Mouse (Mus musculus) hindbrain, embryonic 12.5 days (tissue): ENCODE measurements around the gene Gpr183. TPM values are rescaled to one million over a fixed set of nuclear protein-coding genes. Genes with fewer than 3 reads are reported as not detected.

Source experiments
- ATAC-seq: fragments of 200-750 bp; cut with Nextera tagmentation; 2 replicates; pipeline ENCODE4 v1.8.0; 2017; ENCODE audit warnings: moderate TSS enrichment; ENCODE audit not compliant: low FRiP score
- H3K27ac ChIP-seq: fragments of 300-500 bp; sonication (generic); 2 replicates; pipeline ENCODE4 v1.5.1; 2016; ENCODE audit warnings: mild to moderate bottlenecking
- H3K27me3 ChIP-seq: fragments of 300-500 bp; sonication (generic); 2 replicates; pipeline ENCODE4 v1.6.1; 2016; ENCODE audit warnings: mild to moderate bottlenecking
- H3K36me3 ChIP-seq: fragments of 300-500 bp; sonication (generic); 2 replicates; pipeline ENCODE4 v1.6.1; 2016; ENCODE audit warnings: mild to moderate bottlenecking
- H3K4me1 ChIP-seq: fragments of 300-500 bp; sonication (generic); 2 replicates; pipeline ENCODE4 v1.6.1; 2016
- H3K4me2 ChIP-seq: fragments of 300-500 bp; sonication (generic); replicated peaks from 2 replicates; pipeline ENCODE4 v1.6.1; 2016; ENCODE audit warnings: mild to moderate bottlenecking
- H3K4me3 ChIP-seq: fragments of 300-500 bp; sonication (generic); 2 replicates; pipeline ENCODE4 v1.5.1; 2016; ENCODE audit warnings: mild to moderate bottlenecking
- H3K9ac ChIP-seq: fragments of 300-500 bp; sonication (generic); 2 replicates; pipeline ENCODE4 v1.6.1; 2016; ENCODE audit warnings: mild to moderate bottlenecking, moderate library complexity
- H3K9me3 ChIP-seq: fragments of 300-500 bp; sonication (generic); replicated peaks from 2 replicates; pipeline ENCODE4 v1.6.1; 2016; ENCODE audit warnings: mild to moderate bottlenecking
- WGBS: fragments of 180-500 bp; shearing (Covaris S2); methylation state at CpG from one replicate; pipeline ENCODE4 v1.1.7; 2016; 5-methylcytosine and 5-hydroxymethylcytosine counted together
- polyA plus RNA-seq: library from polyadenylated mRNA; unstranded; fragments of >200 nt; fragmentation: Nextera tagmentation; extraction: Ambion mirVana; gene quantifications from 2 replicates; pipeline ENCODE4 v1.2.1, GENCODE M21; 2016

Gene Gpr183
- polyA plus RNA-seq, 1 experiment from 2014 or later: 2.1 TPM

DNA sequence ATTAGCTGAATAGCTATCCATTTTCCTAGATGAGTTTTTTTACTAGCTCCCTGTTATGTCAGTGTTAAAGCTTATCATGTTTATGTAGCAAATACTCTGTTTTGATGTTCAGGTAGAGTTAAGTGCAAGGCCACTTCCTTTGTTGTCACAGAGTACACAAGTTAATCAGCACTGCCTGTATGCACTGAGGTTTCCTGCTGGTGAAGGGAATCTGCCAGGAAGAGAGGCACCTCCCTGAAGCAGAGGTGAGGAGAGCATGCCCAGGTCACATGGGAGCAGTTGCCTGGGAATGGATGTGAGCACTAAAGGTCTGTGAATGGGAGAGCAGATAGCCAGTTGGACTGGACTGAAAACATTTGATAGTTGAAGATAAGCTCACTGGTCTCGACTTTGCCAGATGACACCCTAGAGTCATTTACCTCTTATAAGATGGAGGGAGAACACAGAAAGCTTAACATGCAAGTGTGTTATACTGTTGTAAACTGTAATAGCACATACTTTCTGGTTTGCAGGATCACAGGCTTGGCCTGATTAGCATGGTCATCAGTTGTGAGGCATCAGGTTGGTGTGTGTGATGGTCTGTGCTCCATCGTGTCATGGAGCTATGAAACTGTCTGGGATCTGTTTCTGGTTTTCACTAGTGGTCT is 13.5 kb downstream of the Gpr183 start:
- Histone ChIP-seq H3K36me3 (no peaks in the 10 kb centered on the region; the same call in 1 of the 2 replicates), H3K4me1 (no peaks in the 10 kb centered on the region), H3K27me3 (no peaks in the 10 kb centered on the region), H3K4me3 (no peak overlapping the region), H3K9me3 (no peaks in the 10 kb centered on the region), H3K9ac (no peak overlapping the region), H3K27ac (no peak overlapping the region), H3K4me2 (no peak overlapping the region)
- ATAC-seq: no peak
- WGBS: 89% methylated on average over 2 of the region's 2 CpGs

DNA sequence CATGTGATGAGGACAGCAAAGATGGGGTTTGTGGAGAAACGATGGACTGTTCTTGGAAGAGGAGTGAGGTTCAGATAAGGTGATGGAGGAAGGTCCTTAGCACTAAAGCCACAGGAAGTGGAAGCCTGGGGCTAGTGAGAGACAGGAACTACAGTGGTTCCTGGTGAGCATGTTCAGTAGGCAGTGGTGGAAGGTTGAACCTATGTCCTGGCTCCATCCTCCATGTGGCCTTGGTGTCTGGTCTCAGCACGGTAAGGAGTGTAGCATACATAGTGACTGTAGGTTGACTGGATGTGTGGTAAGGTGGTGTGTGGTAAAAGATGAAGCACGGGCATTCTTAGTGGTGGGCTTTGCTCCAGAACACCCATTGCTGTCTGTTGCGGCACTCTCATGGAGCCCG is 15.1 kb downstream of the Gpr183 start:
- H3K4me1 ChIP-seq: no peaks in the 10 kb centered on the region
- no peak overlapping the region for H3K4me2 ChIP-seq
- H3K27me3 ChIP-seq: no peaks in the 10 kb centered on the region
- ATAC-seq: no peak
- no peak overlapping the region for H3K27ac ChIP-seq
- no peak overlapping the region for H3K9ac ChIP-seq
- no peaks in the 10 kb centered on the region for H3K9me3 ChIP-seq
- no peak overlapping the region for H3K4me3 ChIP-seq
- no peaks in the 10 kb centered on the region; the same call in 1 of the 2 replicates for H3K36me3 ChIP-seq
- 97% methylated on average over 5 of the region's 5 CpGs for WGBS

DNA sequence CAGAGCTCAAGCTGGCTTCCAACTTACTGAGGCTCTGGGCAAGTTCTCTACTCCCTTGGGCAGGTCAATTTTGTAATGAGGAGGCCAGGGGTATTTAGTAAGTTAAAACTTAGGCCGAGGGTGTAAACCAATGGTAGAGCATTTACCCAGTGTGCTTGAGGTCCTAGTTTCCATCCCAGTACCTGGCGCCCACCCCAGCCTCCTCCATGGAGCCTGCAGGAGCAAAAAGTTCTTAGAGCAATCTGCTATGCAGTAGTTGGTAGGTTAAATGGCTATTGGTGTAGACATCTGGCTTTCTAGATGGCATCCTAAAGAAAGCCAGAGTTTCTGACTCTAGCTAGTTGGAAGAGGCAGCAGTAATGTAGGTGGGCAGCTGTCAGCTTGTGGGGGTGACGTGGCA is 15.6 kb downstream of the Gpr183 start:
- no peak for ATAC-seq
- Histone ChIP-seq H3K36me3 (no peaks in the 10 kb centered on the region; the same call in 1 of the 2 replicates), H3K4me1 (no peaks in the 10 kb centered on the region), H3K27ac (no peak overlapping the region), H3K4me2 (no peak overlapping the region), H3K9ac (no peak overlapping the region), H3K27me3 (no peaks in the 10 kb centered on the region), H3K4me3 (no peak overlapping the region), H3K9me3 (no peaks in the 10 kb centered on the region)
- 88% methylated on average over 3 of the region's 3 CpGs for WGBS

DNA sequence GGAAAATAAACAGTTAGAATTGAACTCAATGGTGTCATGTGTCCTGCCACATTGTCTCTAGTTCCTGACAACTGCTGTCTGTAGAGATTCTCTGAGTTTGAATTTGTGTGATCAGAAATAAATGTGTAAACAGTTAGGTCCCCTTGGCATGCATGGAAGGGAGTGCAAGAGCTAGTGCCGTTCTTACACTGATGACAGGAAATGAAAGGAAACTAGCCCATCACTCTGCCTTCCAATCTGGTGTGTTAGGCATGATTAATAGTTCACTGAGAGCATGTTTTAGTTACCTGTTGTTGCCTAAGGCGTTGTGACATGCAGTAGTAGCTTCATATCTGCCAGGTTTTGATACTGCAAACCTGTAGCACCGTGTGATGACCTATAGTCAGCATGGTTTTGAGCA is 17.0 kb downstream of the Gpr183 start:
- no peak for ATAC-seq
- Histone ChIP-seq H3K27me3 (no peaks in the 10 kb centered on the region), H3K4me3 (no peak overlapping the region), H3K27ac (no peak overlapping the region), H3K36me3 (no peaks in the 10 kb centered on the region), H3K9me3 (no peaks in the 10 kb centered on the region), H3K9ac (no peak overlapping the region), H3K4me2 (no peak overlapping the region), H3K4me1 (no peaks in the 10 kb centered on the region)
- WGBS: 90% methylated on average over 3 of the region's 3 CpGs

DNA sequence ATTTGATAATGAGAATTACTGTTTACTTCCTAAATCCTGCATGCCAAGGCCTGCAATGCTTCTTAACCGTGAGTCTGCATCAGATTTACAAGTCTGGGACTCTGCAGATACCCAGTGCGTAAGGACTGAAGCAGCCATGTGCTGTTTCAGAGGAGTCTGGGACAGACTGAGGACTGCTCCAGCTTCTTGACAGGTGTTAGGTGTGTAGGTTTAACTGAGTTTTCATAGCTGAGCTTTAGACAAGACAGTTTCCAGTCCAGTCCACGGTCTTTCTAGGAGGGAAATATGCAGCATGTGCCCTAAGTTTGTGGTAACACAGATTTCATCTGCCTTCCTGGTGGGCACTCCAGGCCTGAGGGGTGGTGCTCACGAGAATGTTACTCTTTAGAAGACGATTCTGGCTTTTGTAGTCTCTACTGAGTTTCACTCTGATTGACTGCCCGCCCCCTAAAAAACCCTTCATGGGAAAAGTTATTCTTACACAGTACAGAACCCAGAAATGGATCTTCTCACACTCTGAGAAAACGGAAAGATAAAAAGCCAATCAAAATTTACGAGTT is 17.7 kb downstream of the Gpr183 start:
- 79% methylated on average over 8 of the region's 8 CpGs for WGBS
- no peaks in the 10 kb centered on the region for H3K27me3 ChIP-seq
- H3K9ac ChIP-seq: no peak overlapping the region
- no peak overlapping the region for H3K27ac ChIP-seq
- no peak overlapping the region for H3K4me2 ChIP-seq
- no peak overlapping the region for H3K4me3 ChIP-seq
- no peak for ATAC-seq
- no peaks in the 10 kb centered on the region for H3K4me1 ChIP-seq
- H3K36me3 ChIP-seq: no peaks in the 10 kb centered on the region
- 0 out of 2 replicates have a peak, but pooled peaks cover 3% of the 10 kb centered on the region for H3K9me3 ChIP-seq

DNA sequence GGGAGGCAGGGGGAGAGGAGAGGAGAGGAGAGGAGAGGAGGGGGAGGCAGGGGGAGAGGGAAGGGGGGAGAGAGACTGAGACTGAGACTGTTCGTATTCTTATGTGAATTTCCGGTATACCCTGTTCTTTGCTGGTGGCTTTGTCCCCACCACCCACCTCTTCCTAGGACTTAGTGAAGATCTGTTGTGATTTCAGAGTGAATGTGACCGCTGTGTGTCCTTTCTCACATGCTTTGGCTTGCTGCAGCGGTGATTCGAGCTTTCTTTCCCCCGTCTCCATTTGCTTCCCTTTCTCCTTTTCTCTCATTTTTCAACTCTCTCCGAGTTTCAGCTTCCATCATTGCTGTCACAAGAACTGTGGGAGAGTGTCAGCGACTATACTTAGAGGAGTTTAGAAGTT is 18.3 kb downstream of the Gpr183 start:
- H3K27ac ChIP-seq: no peak overlapping the region
- no peak overlapping the region for H3K4me3 ChIP-seq
- H3K36me3 ChIP-seq: no peaks in the 10 kb centered on the region
- no peak overlapping the region for H3K9ac ChIP-seq
- H3K27me3 ChIP-seq: no peaks in the 10 kb centered on the region
- H3K4me1 ChIP-seq: no peaks in the 10 kb centered on the region
- 77% methylated on average over 8 of the region's 8 CpGs for WGBS
- H3K4me2 ChIP-seq: no peak overlapping the region
- no peak for ATAC-seq
- H3K9me3 ChIP-seq: 0 out of 2 replicates have a peak, but pooled peaks cover 3% of the 10 kb centered on the region

DNA sequence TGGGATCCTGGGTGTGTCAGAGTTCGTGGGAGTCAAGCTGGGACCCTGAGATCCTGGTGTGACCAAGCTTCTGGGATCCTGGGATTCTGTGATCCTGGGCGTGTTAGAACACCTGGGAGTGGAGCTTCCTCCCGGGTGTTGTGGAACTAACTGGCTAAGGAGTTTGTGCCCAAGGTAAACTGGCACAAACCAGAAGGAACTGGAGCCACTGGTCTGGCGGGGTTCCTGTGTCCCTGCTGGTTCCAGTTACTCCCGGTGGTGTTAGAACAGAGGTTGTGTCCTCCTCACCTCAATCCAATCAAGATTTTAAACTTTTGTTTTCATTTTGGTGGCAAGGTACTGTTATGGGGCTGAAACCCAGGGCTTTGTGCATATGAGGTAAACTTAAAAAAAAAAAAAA is 18.9 kb downstream of the Gpr183 start:
- Histone ChIP-seq H3K27me3 (no peaks in the 10 kb centered on the region), H3K36me3 (no peaks in the 10 kb centered on the region), H3K9me3 (0 out of 2 replicates have a peak, but pooled peaks cover 3% of the 10 kb centered on the region), H3K4me1 (no peaks in the 10 kb centered on the region), H3K27ac (no peak overlapping the region), H3K4me3 (no peak overlapping the region), H3K4me2 (no peak overlapping the region), H3K9ac (no peak overlapping the region)
- ATAC-seq: no peak
- WGBS: 84% methylated on average over 5 of the region's 5 CpGs

DNA sequence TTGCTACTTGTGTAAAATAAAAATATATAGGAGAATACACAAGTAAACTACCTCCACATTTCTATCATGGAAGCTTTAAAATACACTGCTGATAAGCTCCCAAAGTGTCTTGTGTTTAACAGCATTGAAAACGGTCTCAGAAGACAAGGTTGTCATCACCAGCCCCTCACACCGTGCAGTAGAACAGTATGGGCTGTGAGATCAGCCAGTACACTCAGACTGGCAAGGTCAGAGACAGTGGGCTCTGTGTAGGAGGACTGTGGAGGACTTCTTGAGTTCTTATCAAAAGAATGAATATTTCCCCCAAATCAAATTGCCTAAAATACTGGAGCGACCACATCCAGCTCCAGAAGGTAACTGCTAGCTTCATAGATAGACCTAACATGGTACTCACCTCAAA is 25.4 kb downstream of the Gpr183 start:
- no peak overlapping the region for H3K4me2 ChIP-seq
- no peak for ATAC-seq
- WGBS: 91% methylated on average over 3 of the region's 3 CpGs

DNA sequence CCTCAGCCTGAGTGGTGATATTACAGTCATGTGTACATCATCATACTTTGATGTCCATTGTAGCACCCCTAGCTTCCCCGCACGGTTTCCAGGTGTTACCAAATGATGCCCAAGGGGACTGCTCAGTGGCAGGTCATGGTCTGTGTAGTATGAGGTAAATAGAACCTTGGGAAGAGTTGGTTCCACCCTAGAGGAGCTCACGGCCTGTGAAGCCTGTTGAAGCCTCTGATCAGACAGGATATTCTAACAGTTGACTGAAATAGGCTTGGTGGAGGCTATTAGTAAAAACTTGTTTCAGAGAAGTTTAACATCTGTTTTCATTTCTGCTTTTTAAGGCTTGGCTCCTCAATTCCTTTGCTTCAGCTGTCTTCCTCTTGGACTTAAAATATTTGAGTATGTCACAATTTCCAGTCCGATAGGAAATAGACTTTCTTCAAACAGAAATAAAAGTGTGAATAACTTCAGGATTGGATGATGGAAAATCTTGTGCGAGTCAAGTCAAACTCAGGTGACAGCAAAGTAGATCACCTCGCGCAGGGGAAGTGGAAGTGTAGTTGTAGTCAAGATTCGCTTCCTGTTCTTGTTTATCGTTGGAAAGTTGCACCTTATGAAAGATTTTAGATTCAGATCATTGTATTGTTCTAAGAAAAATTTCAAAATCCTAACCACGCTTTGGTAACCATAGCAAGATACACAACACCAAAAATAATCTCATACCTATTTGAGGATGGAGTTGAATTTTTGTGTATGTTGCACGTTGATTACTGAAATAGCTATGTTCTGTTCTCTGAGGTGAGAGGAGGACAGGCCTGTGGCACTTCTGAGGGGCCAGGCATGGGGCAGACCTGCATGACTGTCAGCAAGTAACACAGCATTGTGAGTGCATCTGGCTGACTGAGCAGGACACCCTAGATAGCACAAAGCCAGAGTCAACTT is 26.5 kb downstream of the Gpr183 start:
- Histone ChIP-seq H3K4me1 (no peaks in the 10 kb centered on the region), H3K36me3 (peaks cover 17% of the 10 kb centered on the region), H3K9me3 (peaks cover 13% of the 10 kb centered on the region; the same call in 1 of the 2 replicates), H3K4me3 (no peak overlapping the region), H3K9ac (no peak overlapping the region), H3K4me2 (no peak overlapping the region), H3K27me3 (no peaks in the 10 kb centered on the region), H3K27ac (no peak overlapping the region)
- WGBS: 92% methylated on average over 11 of the region's 11 CpGs
- no peak for ATAC-seq

More for the DNA sequence above, 25.4 kb downstream of the Gpr183 start:
- Histone ChIP-seq H3K4me1 (no peaks in the 10 kb centered on the region), H3K9ac (no peak overlapping the region), H3K27me3 (no peaks in the 10 kb centered on the region), H3K27ac (no peak overlapping the region), H3K36me3 (peaks cover 7% of the 10 kb centered on the region), H3K4me3 (no peak overlapping the region), H3K9me3 (peaks cover 13% of the 10 kb centered on the region; the same call in 1 of the 2 replicates)

DNA sequence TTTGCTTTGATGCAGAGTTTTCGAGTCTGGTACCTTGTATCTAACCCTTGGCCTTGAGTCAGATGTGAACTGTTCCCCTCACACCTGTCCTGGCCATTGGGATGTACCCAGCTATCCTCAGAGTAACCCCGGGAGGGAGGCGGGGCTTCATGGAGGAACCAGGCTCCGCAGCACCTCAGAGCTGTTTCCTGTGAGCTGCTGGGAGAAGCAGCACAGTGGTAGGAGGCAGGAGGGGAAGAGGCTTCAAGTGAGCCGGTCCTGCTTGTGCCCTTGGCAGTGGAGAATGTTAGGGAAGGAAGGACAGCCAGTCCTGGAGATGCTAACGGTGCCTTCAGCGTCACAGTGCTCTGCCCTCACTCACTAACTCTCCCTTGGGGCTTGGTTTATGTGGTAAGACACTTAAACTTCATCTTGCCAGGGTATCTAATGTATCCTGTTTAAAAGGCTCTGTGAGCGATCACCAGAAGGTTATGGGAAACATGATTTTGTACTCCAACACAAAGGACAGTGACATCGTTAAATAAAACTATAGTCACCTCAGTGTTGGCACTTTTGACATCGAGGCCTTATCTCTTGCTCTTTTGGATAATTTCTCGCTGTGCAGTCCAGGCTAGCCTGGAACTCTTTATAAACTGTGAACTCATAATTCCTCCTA is 27.3 kb downstream of the Gpr183 start:
- peaks cover 11% of the 10 kb centered on the region; the same call in 1 of the 2 replicates for H3K9me3 ChIP-seq
- ATAC-seq: no peak
- WGBS: 87% methylated on average over 11 of the region's 11 CpGs

DNA sequence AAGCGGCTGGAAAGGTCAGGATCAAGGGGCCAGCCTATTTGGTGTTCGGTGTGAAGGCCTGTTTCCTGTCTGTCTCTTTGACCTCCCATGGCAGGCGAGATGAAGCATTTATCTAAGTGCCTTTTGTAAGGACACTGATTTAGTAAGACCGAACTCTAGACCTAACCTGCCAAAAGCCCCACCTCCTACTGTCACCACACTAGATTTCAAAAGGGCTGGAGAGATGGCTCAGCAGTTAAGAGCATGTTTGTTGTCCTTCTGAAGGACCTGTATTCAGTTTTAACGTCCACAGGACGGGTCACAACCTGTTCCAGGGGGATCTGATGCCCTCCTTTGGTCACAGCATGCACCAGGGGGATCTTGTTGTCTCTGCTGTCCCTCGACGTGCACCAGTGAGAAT is 28.1 kb downstream of the Gpr183 start:
- no peak for ATAC-seq
- Histone ChIP-seq H3K4me1 (0 out of 2 replicates have a peak, but pooled peaks cover under 1% of the 10 kb centered on the region), H3K9ac (no peak overlapping the region), H3K4me3 (no peak overlapping the region), H3K27ac (no peak overlapping the region), H3K9me3 (peaks cover 10% of the 10 kb centered on the region; the same call in 1 of the 2 replicates), H3K27me3 (no peaks in the 10 kb centered on the region), H3K36me3 (peaks cover 17% of the 10 kb centered on the region), H3K4me2 (no peak overlapping the region)
- 80% methylated on average over 8 of the region's 8 CpGs for WGBS

More for the DNA sequence above, 27.3 kb downstream of the Gpr183 start:
- H3K4me2 ChIP-seq: no peak overlapping the region
- H3K4me3 ChIP-seq: no peak overlapping the region
- no peaks in the 10 kb centered on the region for H3K4me1 ChIP-seq
- peaks cover 17% of the 10 kb centered on the region for H3K36me3 ChIP-seq
- H3K27ac ChIP-seq: no peak overlapping the region
- H3K9ac ChIP-seq: no peak overlapping the region
- H3K27me3 ChIP-seq: no peaks in the 10 kb centered on the region

DNA sequence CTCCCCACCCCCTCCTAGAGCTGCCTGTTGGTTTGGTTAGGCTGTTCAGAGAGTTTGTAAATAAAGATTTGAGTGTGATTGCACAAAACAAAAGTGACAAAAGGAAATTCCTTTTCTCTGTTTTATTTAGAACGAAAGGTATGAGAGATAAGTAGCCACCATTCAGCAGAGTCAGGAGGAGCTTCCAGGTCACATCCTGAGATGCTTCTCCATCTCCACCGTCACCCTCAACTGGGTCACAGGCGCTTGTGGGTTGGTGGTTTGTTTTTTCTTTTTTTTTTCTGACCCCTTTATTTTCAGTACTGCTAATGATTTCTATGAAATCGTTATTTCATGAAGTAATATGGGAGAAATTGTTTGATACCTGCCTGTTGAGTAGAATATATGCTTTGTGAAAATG is 28.6 kb downstream of the Gpr183 start:
- Histone ChIP-seq H3K4me3 (no peak overlapping the region), H3K4me2 (no peak overlapping the region), H3K9ac (no peak overlapping the region), H3K9me3 (peaks cover 10% of the 10 kb centered on the region; the same call in 1 of the 2 replicates), H3K27me3 (no peaks in the 10 kb centered on the region), H3K36me3 (peaks cover 17% of the 10 kb centered on the region), H3K27ac (no peak overlapping the region), H3K4me1 (peaks cover 5% of the 10 kb centered on the region; the same call in 1 of the 2 replicates)
- ATAC-seq: no peak
- 95% methylated on average over 4 of the region's 4 CpGs for WGBS
